Mouse (Mus musculus): ENCODE results near the gene Dpp6.

DNA sequence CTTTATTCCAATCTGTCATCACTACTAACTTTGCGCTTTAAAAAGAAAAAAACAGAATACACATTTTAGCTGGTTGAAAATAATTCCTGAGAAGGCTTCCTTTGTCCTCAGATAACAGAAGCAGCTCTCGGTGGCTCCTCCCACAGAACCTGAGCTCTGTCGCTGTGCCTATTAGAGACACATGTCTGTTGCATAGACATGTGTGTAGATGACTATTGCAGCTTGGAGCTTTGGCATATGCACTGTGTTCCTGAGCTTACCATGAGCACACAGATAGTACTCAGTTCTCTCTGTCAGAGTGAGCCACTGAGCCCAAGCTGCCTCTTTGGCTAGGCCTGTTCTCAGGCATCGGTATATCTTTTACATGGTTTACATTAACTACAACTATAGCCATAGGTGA, 732.3 kb downstream of the Dpp6 start:
- TF ChIP-seq CTCF (IDR thresholded peaks at IDR 0.05) = no peak
- no peak for TF ChIP-seq POLR2A (IDR thresholded peaks at IDR 0.05; ENCODE audit: insufficient read depth, low read depth, low read length)
